Mouse (Mus musculus) stomach, postnatal 0 days (tissue): ENCODE measurements around the gene Gmnn.

Source experiments
- CTCF ChIP-seq: IDR thresholded peaks from 2 replicates; pipeline ENCODE4 v1.5.1; 2016; ENCODE audit warnings: antibody characterized with exemption, low read depth, mild to moderate bottlenecking, moderate library complexity
- EP300 ChIP-seq: optimal IDR thresholded peaks from 2 replicates; pipeline ENCODE3; 2016; ENCODE audit warnings: antibody characterized with exemption

DNA sequence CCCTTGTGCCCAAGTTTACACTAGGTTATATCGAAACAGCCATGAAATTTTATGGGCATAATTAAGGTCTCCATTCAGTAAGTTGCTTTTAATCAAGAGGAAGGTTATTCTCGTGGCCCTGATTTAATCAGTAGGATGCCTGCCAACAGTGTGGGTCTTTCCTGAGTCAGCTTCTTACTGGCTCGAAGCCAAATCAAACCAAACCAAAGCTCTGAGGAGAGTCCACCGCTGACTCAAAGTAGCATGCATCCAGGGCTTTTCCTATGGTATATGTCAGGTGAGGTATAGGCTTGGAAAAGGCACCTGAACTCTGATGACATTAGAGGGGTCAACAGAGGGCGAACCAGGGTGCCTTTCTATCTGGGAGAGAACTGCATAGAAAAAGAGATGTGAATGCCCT lies 20.2 kb upstream of the Gmnn start:
- TF ChIP-seq CTCF (no peak), EP300 (no peak)
